Mouse (Mus musculus): ENCODE data around the gene Wdr11. TPM values are rescaled to one million over a fixed set of nuclear protein-coding genes. Genes with fewer than 3 reads are reported as not detected.

Gene Wdr11
- polyA plus RNA-seq, 1 experiment = 26.7 TPM

DNA sequence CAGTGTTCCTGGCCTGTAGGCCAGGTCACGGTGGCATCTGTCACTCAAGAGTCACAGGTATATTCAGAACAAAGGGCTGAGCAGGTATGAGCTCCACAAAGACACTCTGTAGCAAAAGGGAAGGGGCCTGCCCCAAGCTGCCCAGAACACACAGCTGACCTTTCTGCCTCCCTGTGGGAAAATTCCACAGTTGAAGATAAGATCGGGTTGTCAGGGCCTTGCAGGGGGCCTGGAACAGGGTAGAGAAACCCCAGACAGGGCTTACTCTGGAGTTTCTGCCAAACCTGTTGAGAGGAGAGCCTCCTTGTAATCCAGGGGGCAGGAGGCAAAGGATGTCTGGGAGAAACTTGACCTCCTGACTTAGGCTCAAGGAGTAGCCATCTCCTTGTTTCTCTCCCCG is 90.9 kb downstream of the Wdr11 start:
- DNase-seq (ENCODE audit: low read depth) = no peak

- no peak for DNase-seq (ENCODE audit: low read depth)
These were observed 93.7 kb downstream of the Wdr11 start for GRCm38 (mm10) chr7:129685326-129685725.
